Mouse (Mus musculus) brain, embryonic 18.5 days (tissue): ENCODE data around the gene Zfp229.
"Not testable (repeated sequence)": the region's sequence is repeated elsewhere in the genome, so short reads cannot be mapped to it uniquely, and the experiment has no call there.

Experiments used
- DNase-seq: peaks from one replicate; pipeline ENCODE4 v3.0.0-alpha.2; 2012; ENCODE audit warnings: low read depth, low spot score

The Zfp229 gene

GRCm38 (mm10) chr17:21730495-21730894 lies at the start of gene Zfp229:
TSS of gene Zfp229 (plus strand) at chr17:21730795.
- DNase-seq: not testable (repeated sequence)

GRCm38 (mm10) chr17:21691560-21691959 lies 39.0 kb upstream of the Zfp229 start, which contains the start of gene Gm10226:
TSS of gene Gm10226 (plus strand) at chr17:21691860.
- DNase-seq: no peak

DNA sequence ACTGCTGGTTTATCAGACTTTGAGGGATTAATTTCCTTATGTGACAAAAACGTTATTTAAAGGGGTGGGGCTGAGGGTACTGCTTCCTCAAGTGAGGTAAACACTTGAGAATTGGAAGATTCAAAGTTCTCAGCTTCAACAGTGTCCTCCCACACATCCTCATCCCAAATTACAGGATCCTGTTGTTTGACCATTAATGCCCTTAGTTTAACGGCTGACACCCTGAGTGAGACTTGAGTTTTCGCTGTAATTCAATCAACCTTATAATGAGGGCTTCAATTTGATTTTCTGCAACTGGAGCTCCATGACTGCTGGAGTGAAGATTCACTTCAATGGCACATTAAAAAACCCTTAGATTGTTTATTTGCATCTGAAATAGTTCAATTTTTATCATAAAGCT lies 37.3 kb upstream of the Zfp229 start:
- no peak for DNase-seq

DNA sequence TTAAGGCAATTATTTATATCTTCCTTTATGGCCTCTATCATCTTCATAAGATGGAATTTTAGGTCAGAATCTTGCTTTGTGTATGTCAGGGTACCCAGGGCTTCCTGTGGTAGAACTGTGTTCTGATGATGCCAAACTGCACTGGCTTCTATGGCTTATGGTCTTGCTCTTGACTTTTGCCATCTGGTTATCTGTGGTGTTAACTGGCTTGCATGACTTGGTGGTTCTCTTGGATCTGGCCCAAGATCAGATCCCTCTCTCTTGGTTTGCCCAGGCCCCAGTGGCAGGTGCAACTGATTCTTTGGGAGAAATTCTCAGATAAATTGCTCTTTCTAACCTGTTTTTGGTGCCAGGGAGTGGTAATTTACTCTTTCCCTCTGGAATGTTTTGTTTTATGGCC lies 34.5 kb upstream of the Zfp229 start:
- no peak for DNase-seq

- DNase-seq: no peak
These were observed 28.0 kb upstream of the Zfp229 start for GRCm38 (mm10) chr17:21702281-21703240.

DNA sequence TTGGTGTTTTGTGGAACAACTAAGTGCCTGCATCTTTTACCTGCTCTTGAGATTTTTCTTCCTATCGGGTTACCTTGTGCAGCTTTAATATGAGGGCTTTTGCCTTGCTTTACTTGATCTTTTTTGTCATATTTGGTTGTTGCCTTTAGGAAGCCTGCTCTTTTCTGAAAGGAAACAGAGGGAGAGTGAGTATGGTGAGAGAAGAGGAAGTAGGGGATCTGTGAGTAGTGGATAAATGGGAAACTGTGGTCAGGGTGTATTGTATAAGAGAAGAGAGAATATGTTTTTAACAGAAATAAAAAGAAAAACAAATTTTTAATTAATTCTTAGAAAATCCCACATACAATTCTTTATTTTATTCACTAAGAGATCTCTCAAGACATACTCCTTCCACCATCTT lies 27.2 kb upstream of the Zfp229 start:
- DNase-seq: no peak

- peak; percentile 79 for DNase-seq
These were observed 23.1 kb upstream of the Zfp229 start, which contains the start of gene Zfp760 for GRCm38 (mm10) chr17:21707343-21707996. TSS of gene Zfp760 (plus strand) at chr17:21707741.

- DNase-seq: no peak
These were observed 22.2 kb upstream of the Zfp229 start for GRCm38 (mm10) chr17:21708401-21708800.

- no peak for DNase-seq
These were observed 2.5 kb downstream of the Zfp229 start for GRCm38 (mm10) chr17:21733049-21733448.

DNA sequence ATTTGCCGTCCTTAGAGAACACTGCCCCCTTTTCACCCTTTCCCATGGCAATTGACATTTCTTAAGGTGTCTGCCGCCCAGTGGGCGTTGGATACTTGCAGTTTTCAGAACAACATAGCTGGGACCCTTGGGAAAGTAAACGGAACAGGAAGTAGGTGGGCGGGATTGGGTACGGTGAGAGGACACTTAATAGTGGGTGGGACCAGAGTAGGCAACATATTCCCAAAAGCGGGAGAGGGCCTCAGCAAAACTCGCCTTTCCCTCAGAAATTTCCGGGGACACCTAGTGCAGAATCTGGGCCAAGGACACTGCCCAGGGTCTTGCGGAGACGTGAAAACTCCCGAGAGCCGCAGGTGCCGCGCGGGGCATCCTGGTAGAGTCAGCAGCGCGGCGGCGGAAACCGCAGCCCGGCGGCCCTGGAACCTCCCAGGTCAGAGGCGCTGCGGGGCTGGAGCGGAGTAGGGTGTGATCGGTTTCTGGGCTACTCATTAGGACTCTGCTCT lies 3.0 kb downstream of the Zfp229 start:
- peak; percentile 70 for DNase-seq

DNA sequence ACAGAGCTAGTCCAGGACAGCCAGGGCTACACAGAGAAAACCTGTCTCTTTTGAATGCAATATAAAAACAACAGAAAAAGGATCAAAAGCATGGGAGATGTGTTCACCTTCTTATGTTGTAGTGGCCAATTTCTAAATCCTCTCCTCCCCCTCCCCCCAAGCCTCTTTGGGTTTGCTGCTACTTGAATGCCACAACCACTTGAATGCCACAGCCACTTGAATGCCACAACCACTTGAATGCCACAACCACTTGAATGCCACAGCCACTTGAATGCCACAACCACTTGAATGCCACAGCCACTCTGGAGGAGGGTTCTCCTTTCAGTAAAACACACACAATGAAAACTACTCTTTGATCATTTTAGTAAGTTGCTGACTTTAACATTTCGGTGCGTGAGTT lies 22.2 kb downstream of the Zfp229 start:
- no peak for DNase-seq

GRCm38 (mm10) chr17:21753342-21754208 lies 23.0 kb downstream of the Zfp229 start:
- no peak for DNase-seq

DNA sequence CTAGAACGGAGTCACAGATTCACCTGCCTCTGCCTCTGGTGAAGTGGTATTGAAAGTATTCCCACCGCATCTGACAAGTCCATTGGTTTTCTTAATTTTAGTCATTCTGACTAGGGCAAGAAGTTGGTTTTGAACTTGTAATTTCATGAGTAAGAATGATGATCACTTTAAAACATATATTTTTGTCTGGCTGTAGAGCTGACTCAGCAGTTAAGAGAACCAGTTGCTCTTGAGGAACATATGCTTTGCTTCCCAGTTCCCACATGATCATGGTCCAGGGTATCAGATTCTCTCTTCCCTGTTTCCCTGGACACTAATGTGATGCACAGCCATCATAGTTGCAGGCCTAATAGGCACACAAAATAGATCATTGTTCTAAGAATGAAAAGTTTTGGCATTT lies 39.7 kb downstream of the Zfp229 start:
- no peak for DNase-seq

GRCm38 (mm10) chr17:21792256-21792655 lies 61.7 kb downstream of the Zfp229 start:
- DNase-seq: no peak

DNA sequence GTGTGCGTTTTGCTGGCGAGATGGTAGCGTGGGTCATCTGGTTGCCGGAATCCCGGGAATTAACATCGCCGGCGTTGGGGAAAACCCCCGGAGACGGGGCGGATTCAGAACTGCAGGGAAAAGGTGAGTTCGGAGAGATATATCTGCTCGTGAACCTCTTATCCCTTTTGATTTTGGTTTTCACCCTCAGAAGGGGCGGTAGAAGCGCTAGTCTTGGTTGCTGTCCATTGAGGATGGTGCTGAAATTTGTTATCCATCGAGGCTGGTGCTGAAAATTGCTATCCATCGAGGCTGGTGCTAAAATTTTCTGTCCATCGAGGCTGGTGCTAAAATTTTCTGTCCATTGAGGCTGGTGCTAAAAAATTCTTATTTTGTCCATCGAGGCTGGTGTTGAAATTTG lies 70.8 kb downstream of the Zfp229 start:
- DNase-seq: not testable (repeated sequence)
